Mouse (Mus musculus): ENCODE results near the gene Ctnnbl1. TPM values are rescaled to one million over a fixed set of nuclear protein-coding genes. Genes with fewer than 3 reads are reported as not detected.
A peak's percentile ranks its signal among the peaks of the same experiment; 100 is the strongest.

Ctnnbl1 gene
- polyA plus RNA-seq, 1 experiment from 2014 or later = 55.4 TPM

DNA sequence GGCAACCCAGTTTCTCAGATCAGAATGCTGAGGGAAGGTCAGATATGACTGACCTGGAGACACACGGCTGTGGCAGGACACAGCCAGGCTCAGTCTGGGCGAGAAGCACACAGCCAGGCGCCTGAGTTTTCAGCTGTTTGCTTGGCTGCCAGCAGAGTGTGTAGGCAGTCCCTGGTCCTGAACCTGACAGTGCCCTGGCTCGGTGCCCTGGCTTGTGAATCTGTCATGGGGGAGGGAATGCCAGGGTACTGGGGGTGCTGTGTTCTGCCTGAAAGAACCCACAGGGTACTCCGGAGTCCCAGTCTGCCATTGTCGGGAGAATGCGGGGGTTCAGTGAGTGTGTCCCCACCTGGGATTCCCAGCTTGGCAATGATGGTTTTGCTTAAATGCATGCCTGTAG lies 184.3 kb downstream of the Ctnnbl1 start:
- no peak overlapping the region for H3K4me3 ChIP-seq (ENCODE audit: low read depth, low read length)
- H3K9me3 ChIP-seq (ENCODE audit: control insufficient read depth, low read depth, low read length) = no peaks in the 10 kb centered on the region
- WGBS = 68% methylated on average over 7 of the region's 7 CpGs
- H3K9ac ChIP-seq (replicated peaks; ENCODE audit: low read depth, low read length) = no peak overlapping the region
- H3K4me1 ChIP-seq (ENCODE audit: control insufficient read depth, insufficient read depth, low read length) = no peaks in the 10 kb centered on the region
- no peak overlapping the region for H3K27ac ChIP-seq (ENCODE audit: low read length)
- peaks cover 7% of the 10 kb centered on the region; the same call in 1 of the 2 replicates for H3K27me3 ChIP-seq (ENCODE audit: control insufficient read depth, insufficient read depth, low read length)
- no peak overlapping the region for H3K4me2 ChIP-seq (replicated peaks; ENCODE audit: low read depth, low read length)
- ATAC-seq (ENCODE audit: insufficient number of reproducible peaks, insufficient read depth, low FRiP score, low read depth) = no peak
- H3K36me3 ChIP-seq (ENCODE audit: control insufficient read depth, insufficient read depth, low read length) = no peaks in the 10 kb centered on the region

DNA sequence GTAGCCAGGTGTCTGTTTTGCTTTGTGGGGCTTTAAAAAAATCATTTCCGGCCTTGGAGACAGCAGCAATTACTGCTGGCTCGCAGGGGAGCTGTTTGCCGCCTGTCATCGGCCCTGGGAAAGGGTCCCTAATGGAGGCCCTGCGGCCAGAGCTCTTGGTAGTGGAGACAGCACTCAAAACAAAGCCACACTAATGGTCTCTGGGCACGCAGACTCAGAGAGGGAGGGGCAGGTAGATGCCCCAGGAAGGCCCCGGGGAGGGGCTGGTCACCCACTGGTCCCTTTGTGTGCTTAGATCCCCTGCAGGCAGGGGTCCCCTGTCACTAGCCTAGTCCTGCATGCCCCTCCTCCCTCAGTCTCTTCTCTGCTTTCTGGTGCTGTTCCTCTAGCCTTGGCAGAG lies 186.2 kb downstream of the Ctnnbl1 start:
- Histone ChIP-seq H3K4me2 (replicated peaks; ENCODE audit: low read depth, low read length) (no peak overlapping the region), H3K9me3 (ENCODE audit: control insufficient read depth, low read depth, low read length) (no peaks in the 10 kb centered on the region), H3K27me3 (ENCODE audit: control insufficient read depth, insufficient read depth, low read length) (no peaks in the 10 kb centered on the region), H3K27ac (ENCODE audit: low read length) (no peak overlapping the region), H3K4me3 (ENCODE audit: low read depth, low read length) (no peak overlapping the region), H3K9ac (replicated peaks; ENCODE audit: low read depth, low read length) (no peak overlapping the region), H3K4me1 (ENCODE audit: control insufficient read depth, insufficient read depth, low read length) (no peaks in the 10 kb centered on the region), H3K36me3 (ENCODE audit: control insufficient read depth, insufficient read depth, low read length) (no peaks in the 10 kb centered on the region)
- no peak for ATAC-seq (ENCODE audit: insufficient number of reproducible peaks, insufficient read depth, low FRiP score, low read depth)
- WGBS = 6% methylated on average over 7 of the region's 7 CpGs

- 56% methylated on average over 5 of the region's 5 CpGs for WGBS
- H3K36me3 ChIP-seq (ENCODE audit: control insufficient read depth, insufficient read depth, low read length) = no peaks in the 10 kb centered on the region
- no peak overlapping the region for H3K4me3 ChIP-seq (ENCODE audit: low read depth, low read length)
- H3K27ac ChIP-seq (ENCODE audit: low read length) = no peak overlapping the region
- no peak overlapping the region for H3K9ac ChIP-seq (replicated peaks; ENCODE audit: low read depth, low read length)
- no peak overlapping the region for H3K4me2 ChIP-seq (replicated peaks; ENCODE audit: low read depth, low read length)
- ATAC-seq (ENCODE audit: insufficient number of reproducible peaks, insufficient read depth, low FRiP score, low read depth) = no peak
- H3K9me3 ChIP-seq (ENCODE audit: control insufficient read depth, low read depth, low read length) = no peaks in the 10 kb centered on the region
- no peaks in the 10 kb centered on the region for H3K4me1 ChIP-seq (ENCODE audit: control insufficient read depth, insufficient read depth, low read length)
- H3K27me3 ChIP-seq (ENCODE audit: control insufficient read depth, insufficient read depth, low read length) = no peaks in the 10 kb centered on the region
Measured at GRCm38 (mm10) chr2:157924504-157924903, 187.3 kb downstream of the Ctnnbl1 start.

DNA sequence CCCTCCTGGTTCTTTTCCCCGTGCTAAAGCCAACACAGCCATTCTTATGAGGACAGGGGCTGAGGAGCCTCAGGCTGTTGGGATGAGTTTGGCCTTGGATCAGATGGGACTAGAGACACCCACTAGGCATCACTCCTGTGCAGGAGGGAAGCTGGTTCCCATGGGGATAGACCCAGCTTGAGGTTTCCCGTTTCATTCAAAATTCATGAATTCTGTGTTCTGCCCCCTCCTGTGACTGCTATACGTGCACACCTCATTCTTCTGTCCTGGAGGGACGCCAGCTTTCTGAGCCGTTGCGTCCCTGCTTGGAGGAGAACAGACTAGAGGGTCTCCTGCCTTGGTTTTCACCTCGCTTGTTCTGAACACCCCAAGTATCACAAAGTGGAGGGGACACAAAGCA lies 189.3 kb downstream of the Ctnnbl1 start:
- WGBS = 60% methylated on average over 7 of the region's 7 CpGs
- no peaks in the 10 kb centered on the region for H3K9me3 ChIP-seq (ENCODE audit: control insufficient read depth, low read depth, low read length)

GRCm38 (mm10) chr2:157926927-157927326 lies 189.7 kb downstream of the Ctnnbl1 start:
- Histone ChIP-seq H3K9me3 (ENCODE audit: control insufficient read depth, low read depth, low read length) (no peaks in the 10 kb centered on the region), H3K4me1 (ENCODE audit: control insufficient read depth, insufficient read depth, low read length) (no peaks in the 10 kb centered on the region), H3K27ac (ENCODE audit: low read length) (no peak overlapping the region), H3K36me3 (ENCODE audit: control insufficient read depth, insufficient read depth, low read length) (no peaks in the 10 kb centered on the region), H3K27me3 (ENCODE audit: control insufficient read depth, insufficient read depth, low read length) (no peaks in the 10 kb centered on the region), H3K9ac (replicated peaks; ENCODE audit: low read depth, low read length) (no peak overlapping the region), H3K4me3 (ENCODE audit: low read depth, low read length) (no peak overlapping the region), H3K4me2 (replicated peaks; ENCODE audit: low read depth, low read length) (no peak overlapping the region)
- no peak for ATAC-seq (ENCODE audit: insufficient number of reproducible peaks, insufficient read depth, low FRiP score, low read depth)
- 63% methylated on average over 3 of the region's 3 CpGs for WGBS

More for the DNA sequence above, 189.3 kb downstream of the Ctnnbl1 start:
- Histone ChIP-seq H3K36me3 (ENCODE audit: control insufficient read depth, insufficient read depth, low read length) (no peaks in the 10 kb centered on the region), H3K9ac (replicated peaks; ENCODE audit: low read depth, low read length) (no peak overlapping the region), H3K4me2 (replicated peaks; ENCODE audit: low read depth, low read length) (no peak overlapping the region), H3K4me3 (ENCODE audit: low read depth, low read length) (no peak overlapping the region), H3K27ac (ENCODE audit: low read length) (no peak overlapping the region), H3K27me3 (ENCODE audit: control insufficient read depth, insufficient read depth, low read length) (no peaks in the 10 kb centered on the region), H3K4me1 (ENCODE audit: control insufficient read depth, insufficient read depth, low read length) (no peaks in the 10 kb centered on the region)
- no peak for ATAC-seq (ENCODE audit: insufficient number of reproducible peaks, insufficient read depth, low FRiP score, low read depth)

- H3K9me3 ChIP-seq (ENCODE audit: control insufficient read depth, low read depth, low read length) = no peaks in the 10 kb centered on the region
- ATAC-seq (ENCODE audit: insufficient number of reproducible peaks, insufficient read depth, low FRiP score, low read depth) = no peak
- H3K4me3 ChIP-seq (ENCODE audit: low read depth, low read length) = no peak overlapping the region
- H3K9ac ChIP-seq (replicated peaks; ENCODE audit: low read depth, low read length) = no peak overlapping the region
- H3K36me3 ChIP-seq (ENCODE audit: control insufficient read depth, insufficient read depth, low read length) = no peaks in the 10 kb centered on the region
- no peaks in the 10 kb centered on the region for H3K27me3 ChIP-seq (ENCODE audit: control insufficient read depth, insufficient read depth, low read length)
- no peaks in the 10 kb centered on the region for H3K4me1 ChIP-seq (ENCODE audit: control insufficient read depth, insufficient read depth, low read length)
- WGBS = 50% methylated on average over 20 of the region's 20 CpGs
- no peak overlapping the region for H3K27ac ChIP-seq (ENCODE audit: low read length)
- no peak overlapping the region for H3K4me2 ChIP-seq (replicated peaks; ENCODE audit: low read depth, low read length)
Measured at GRCm38 (mm10) chr2:157927397-157927796, 190.2 kb downstream of the Ctnnbl1 start.

DNA sequence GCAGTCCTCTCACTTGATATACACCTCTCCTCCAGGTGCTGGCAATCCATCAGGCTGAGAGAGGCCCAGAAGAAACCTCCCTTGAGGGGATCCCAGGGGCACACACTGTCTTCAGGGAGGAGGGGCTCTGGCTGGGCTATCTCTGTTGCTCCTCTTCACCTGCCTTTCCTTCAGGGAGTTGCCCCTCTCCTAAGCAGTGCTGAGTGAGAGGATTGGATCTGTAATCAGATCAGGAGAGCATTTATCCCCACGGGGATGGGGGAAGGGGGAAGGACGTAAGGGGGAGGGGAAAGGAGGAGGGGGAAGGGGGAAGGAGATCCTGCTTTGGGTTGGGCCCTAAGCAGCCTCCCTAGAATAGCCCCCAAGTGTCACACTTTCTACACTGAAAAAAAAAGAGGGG lies 190.6 kb downstream of the Ctnnbl1 start:
- Histone ChIP-seq H3K4me1 (ENCODE audit: control insufficient read depth, insufficient read depth, low read length) (no peaks in the 10 kb centered on the region), H3K4me2 (replicated peaks; ENCODE audit: low read depth, low read length) (no peak overlapping the region), H3K9ac (replicated peaks; ENCODE audit: low read depth, low read length) (no peak overlapping the region), H3K27ac (ENCODE audit: low read length) (no peak overlapping the region), H3K4me3 (ENCODE audit: low read depth, low read length) (no peak overlapping the region), H3K9me3 (ENCODE audit: control insufficient read depth, low read depth, low read length) (no peaks in the 10 kb centered on the region), H3K36me3 (ENCODE audit: control insufficient read depth, insufficient read depth, low read length) (no peaks in the 10 kb centered on the region), H3K27me3 (ENCODE audit: control insufficient read depth, insufficient read depth, low read length) (no peaks in the 10 kb centered on the region)
- 21% methylated on average over 2 of the region's 2 CpGs for WGBS
- ATAC-seq (ENCODE audit: insufficient number of reproducible peaks, insufficient read depth, low FRiP score, low read depth) = no peak

DNA sequence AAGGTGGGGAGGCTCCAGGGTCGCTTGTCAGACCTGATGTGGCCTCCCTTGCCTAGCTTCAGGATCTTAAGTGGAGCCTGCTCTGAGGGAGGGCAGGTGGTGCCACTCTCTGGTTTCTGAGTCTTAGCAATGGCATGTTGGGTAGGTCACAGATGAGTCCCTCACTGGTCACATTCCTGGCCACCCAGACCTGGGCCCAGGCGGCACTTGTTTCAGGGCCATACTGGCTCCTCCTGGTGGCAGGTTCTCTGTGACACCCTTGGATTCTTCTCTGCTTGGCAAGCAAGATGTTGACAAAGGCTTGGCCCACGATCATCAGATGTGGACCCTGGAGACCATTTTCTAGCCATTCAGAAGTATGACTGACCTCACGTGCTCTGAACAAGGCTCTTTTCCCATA lies 195.5 kb downstream of the Ctnnbl1 start:
- 75% methylated on average over 4 of the region's 4 CpGs for WGBS
- Histone ChIP-seq H3K9ac (replicated peaks; ENCODE audit: low read depth, low read length) (no peak overlapping the region), H3K27ac (ENCODE audit: low read length) (no peak overlapping the region), H3K36me3 (ENCODE audit: control insufficient read depth, insufficient read depth, low read length) (no peaks in the 10 kb centered on the region), H3K27me3 (ENCODE audit: control insufficient read depth, insufficient read depth, low read length) (no peaks in the 10 kb centered on the region), H3K4me2 (replicated peaks; ENCODE audit: low read depth, low read length) (no peak overlapping the region), H3K4me1 (ENCODE audit: control insufficient read depth, insufficient read depth, low read length) (no peaks in the 10 kb centered on the region), H3K4me3 (ENCODE audit: low read depth, low read length) (no peak overlapping the region), H3K9me3 (ENCODE audit: control insufficient read depth, low read depth, low read length) (no peaks in the 10 kb centered on the region)
- no peak for ATAC-seq (ENCODE audit: insufficient number of reproducible peaks, insufficient read depth, low FRiP score, low read depth)

DNA sequence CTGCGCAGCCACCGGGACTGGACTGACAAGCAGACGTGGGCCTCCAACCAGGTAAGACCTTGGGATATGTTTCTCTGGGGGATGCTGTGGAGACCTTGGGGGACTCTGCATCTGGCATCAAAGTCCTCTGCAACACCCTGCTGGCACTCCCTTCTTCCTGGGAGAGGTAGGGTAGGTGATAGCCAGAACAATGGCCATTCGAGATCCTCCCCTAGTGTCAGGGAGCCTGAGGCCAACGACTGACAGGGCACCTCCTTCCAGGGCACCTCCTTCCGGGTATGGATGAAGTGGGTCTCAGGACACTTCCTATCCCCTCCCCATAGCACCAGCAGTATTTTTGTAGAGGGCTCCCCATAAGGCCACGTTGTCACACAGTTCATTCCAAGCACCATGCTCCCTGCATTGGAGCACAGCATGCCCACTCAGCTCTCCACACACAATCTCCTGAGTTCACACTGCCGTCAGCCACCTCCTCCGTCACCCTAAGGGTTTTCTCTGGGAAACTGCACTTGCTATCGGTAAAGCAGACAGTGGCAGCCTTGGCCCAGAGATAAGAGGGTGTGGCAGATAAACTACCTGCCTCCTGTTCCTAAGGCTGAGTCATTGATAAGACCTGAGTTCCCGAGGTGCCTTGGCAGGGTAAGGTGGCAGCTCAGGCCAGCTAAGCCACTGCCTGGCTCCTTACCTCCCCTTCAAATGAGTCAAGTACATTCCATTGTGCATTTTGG lies 198.4 kb downstream of the Ctnnbl1 start:
- Histone ChIP-seq H3K27me3 (ENCODE audit: control insufficient read depth, insufficient read depth, low read length) (0 out of 2 replicates have a peak, but pooled peaks cover 5% of the 10 kb centered on the region), H3K36me3 (ENCODE audit: control insufficient read depth, insufficient read depth, low read length) (no peaks in the 10 kb centered on the region), H3K9me3 (ENCODE audit: control insufficient read depth, low read depth, low read length) (no peaks in the 10 kb centered on the region), H3K4me2 (replicated peaks; ENCODE audit: low read depth, low read length) (no peak overlapping the region), H3K4me1 (ENCODE audit: control insufficient read depth, insufficient read depth, low read length) (no peaks in the 10 kb centered on the region), H3K27ac (ENCODE audit: low read length) (no peak overlapping the region), H3K9ac (replicated peaks; ENCODE audit: low read depth, low read length) (no peak overlapping the region), H3K4me3 (ENCODE audit: low read depth, low read length) (no peak overlapping the region)
- 62% methylated on average over 11 of the region's 11 CpGs for WGBS
- ATAC-seq (ENCODE audit: insufficient number of reproducible peaks, insufficient read depth, low FRiP score, low read depth) = 0 out of 2 replicates have a peak, but pooled peaks have one; percentile 47
